Mouse (Mus musculus) frontal cortex, postnatal 25 days (tissue): ENCODE measurements at regions not wholly inside any gene's neighbourhood (a gene's known extent, or its start where the extent isn't known, plus 50 kb on each side); places are given as distances from the start of the nearest gene placed in this dataset.

Experiments
- DNase-seq, 2 experiments: peaks; one replicate each; pipeline ENCODE4 v3.0.0; 2022; ENCODE audit warnings: low spot score in 2 of 2

- DNase-seq, result no peak
These were observed 202.2 kb downstream of the Sipa1l2 start for GRCm38 (mm10) chr8:125367374-125367773.

- DNase-seq, result peak in 1 of 2 experiments; percentile 20
These were observed 204.6 kb downstream of the Sipa1l2 start for GRCm38 (mm10) chr8:125365004-125365403.

DNA sequence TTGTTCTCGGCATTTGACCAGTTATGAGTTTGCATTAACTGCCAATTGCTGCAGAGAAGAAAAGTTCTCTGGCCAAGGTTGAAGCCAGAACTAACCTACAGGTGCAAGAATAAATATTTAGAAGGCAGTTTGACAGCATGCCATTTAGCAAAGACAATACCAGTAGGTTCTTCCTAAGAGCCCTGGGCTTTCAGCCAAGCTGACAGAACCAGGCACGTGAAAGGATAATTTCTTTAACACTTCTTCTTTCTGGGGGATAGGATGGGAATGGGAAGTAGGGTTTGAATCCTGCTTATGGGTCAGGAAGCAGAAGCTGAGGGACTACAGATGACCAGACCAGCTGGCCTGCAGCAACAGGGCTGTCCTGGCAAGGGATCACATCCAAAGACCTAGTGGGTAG lies 210.2 kb downstream of the Sipa1l2 start:
- no peak for DNase-seq

DNA sequence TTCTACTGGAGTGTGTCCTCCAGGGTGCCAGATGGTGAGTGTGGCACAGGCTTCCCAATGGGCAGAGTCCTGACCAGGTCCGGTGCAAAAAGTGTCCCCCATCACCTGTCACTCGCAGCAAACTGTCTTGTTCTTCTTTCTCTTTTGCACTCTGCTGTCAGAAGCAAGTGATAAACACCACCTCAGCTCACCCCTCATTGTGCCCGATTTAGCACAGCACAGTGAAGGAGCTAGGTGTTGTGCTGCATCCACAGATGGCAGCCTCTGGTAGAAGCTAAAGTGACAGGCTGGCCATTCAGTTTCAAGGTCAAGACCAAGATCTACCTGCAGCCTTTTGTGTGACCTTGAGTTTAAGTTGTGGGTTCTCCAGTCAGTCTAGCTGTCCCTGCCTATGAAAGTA lies 211.8 kb downstream of the Sipa1l2 start:
- no peak for DNase-seq

GRCm38 (mm10) chr8:125355059-125355509 lies 214.5 kb downstream of the Sipa1l2 start:
- no peak for DNase-seq

GRCm38 (mm10) chr8:125352276-125352675 lies 217.3 kb downstream of the Sipa1l2 start:
- no peak for DNase-seq

- no peak for DNase-seq
These were observed 218.0 kb downstream of the Sipa1l2 start for GRCm38 (mm10) chr8:125351486-125352032.

- no peak for DNase-seq
These were observed 220.2 kb downstream of the Sipa1l2 start for GRCm38 (mm10) chr8:125349290-125350025.

DNA sequence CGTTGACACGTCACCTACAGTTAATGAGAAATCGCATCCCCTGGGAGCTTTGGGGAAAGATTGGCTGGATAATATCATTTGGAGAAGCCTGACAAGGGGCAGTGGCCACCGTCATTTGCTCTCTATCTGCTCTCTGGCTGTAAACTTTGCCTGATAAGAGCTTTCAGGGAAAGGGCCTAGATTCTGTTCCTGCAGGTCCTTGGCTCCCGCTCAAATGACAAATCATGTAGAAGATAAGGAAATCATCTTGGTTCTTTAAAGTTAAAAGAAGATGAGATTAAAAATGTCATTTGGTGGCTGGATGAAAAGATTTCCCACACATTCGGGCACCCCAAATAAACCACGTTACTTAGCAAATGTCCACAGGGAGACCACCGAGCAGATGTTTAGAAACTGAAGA lies 223.4 kb downstream of the Sipa1l2 start:
- no peak for DNase-seq

DNA sequence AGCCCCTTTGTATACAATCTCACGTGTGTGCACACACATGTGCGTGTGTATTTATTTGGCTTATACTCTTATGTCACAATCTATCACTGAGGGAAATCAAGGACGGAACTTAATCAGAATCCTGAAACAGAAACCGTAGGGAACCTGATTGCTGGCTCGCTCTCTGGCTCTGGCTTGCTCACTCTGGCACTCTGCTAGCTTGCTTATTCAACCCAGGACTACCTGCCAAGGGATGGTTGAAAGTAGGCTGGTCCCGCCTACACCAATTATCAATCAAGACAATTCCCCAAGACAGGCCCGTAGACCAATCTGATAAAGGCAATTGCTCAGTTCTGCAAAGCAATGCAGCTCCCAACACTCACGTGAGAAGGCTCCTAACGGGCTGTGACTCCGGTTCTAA lies 224.0 kb downstream of the Sipa1l2 start:
- no peak for DNase-seq

GRCm38 (mm10) chr8:125343867-125344266 lies 225.7 kb downstream of the Sipa1l2 start:
- no peak for DNase-seq

- DNase-seq, result no peak
These were observed 227.1 kb downstream of the Sipa1l2 start for GRCm38 (mm10) chr8:125342521-125342920.

GRCm38 (mm10) chr8:125341606-125342005 lies 228.0 kb downstream of the Sipa1l2 start:
- DNase-seq, result no peak

GRCm38 (mm10) chr8:125338222-125338621 lies 231.4 kb downstream of the Sipa1l2 start:
- no peak for DNase-seq

GRCm38 (mm10) chr8:125337444-125338077 lies 232.0 kb downstream of the Sipa1l2 start:
- DNase-seq, result no peak

- DNase-seq, result no peak
These were observed 232.8 kb downstream of the Sipa1l2 start for GRCm38 (mm10) chr8:125336799-125337198.

DNA sequence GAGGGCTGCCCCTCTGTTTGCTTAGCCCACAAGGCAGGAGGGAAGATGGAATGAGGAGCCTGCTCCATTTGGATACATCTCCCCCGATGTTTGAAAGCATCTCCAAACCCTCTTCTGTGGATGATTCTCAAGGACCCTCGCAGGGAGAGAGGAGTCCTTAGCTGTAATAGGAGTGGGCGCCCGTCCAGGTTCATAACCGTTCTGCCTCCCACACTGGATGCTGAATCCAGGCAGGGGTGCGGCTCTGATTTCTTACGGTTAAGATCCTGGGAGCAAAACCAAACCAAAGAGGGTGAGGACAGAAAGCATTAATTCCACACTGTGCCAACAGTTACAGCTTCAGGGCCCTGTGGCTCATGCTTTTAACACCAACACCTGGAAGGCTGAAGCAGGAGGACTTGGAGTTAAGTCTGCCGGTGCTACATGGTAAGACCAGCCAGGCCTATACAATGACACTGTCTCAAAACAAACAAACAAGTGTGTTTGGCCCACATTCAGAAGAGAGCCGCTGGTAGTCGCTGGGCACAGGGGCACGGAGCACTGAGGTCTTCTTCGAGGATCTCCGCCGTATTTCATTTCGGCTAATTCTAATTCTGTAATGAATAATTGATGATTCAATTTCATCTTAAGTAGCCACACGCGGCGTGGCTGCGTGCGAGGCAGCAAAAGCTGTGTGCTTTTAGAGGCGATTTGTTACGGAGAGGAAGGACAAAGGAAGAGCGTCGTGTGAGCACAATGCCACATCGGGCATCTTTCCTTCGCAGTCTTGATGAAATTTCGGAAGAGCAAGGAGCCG lies 233.8 kb downstream of the Sipa1l2 start:
- DNase-seq, result no peak

DNA sequence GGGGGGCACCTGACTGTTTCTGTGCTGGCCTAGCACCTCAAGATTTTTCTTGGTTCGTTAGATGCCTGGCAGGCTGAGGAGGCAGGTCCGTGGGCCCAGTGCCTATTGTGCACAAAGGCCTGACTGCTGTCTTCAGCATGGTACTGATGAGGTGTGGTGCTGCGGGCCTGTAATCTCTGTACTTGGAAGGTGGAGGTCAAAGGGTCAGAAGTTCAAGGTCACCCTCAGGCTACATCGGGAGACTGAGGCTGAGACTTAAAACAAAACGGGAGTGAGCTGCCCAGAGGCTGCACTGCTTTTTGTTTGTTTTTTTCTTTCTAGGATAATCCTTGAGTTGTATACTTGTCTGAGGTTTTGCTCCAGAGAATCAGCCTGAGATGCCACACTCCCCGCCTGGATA lies 234.4 kb downstream of the Sipa1l2 start:
- no peak for DNase-seq

DNA sequence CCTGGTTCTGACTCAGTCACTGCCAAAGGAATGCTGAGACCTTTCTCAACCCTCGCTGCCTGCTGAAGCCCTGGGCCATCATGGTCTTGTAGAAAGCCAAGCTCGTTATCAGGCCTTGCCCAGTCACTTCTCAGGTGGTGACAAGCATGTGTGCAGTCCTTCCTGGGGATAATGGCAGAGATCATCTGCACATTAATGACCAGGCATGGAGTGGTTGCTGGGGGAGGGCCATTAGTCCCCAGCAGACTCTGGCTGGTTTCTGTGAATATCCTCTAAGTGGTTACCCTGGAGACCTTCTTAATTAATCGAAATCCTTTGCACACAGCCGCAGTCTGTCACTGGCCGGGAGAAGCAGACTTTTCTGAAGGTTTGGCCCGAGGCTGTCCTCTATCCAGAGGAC lies 239.0 kb downstream of the Sipa1l2 start:
- no peak for DNase-seq

DNA sequence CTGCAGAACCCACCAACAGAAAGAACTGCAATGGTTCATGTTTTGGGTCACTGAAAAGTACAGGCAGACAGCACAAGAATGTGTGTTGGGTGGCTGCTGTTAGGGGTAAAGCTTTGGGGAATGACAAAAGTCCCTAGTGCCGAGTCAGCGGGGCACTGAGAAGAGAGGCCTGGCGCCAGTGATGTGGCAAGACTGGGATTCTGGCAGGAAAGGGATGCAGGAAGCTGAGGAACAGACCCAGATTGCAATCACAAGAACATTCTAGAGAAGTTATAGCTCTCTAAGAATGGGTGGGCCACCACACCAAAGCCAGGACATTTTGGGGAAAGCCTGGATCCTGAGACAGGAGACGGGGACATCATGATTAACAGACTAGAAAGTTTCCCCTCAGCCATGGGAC lies 241.0 kb downstream of the Sipa1l2 start:
- no peak for DNase-seq

DNA sequence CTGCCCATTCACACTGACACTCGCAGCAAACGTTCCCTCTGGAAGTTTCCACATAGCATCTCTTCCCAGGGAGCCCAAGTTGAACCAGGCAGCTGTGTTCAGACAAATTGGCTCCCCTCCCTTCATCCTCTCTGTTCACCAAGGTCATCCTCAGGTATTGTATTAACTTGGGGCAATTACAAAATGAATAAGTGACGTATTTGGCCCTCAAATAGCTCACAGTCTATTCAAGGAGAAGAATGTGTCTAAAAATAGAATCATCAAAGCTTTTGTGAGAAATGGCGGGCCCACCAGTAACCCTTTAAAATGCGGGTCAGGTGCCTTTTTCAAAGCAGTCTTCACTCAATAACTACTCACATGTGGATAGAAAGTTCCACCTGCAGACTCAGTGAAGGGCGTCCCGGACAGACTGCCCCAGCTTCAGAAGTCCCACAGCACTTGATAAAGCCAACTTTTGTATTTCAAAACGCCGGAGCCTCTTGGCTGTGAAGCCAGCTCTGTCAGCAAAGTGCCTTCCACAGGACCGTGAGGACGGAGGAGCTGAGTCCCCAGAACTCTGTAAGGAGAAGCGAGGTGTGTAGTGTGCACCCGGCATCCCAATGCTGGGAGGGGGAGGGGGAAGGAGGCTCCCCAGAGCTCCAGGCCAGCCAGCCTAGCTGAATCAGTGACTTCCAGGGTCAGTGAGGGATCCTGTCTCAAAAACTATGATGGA lies 241.9 kb downstream of the Sipa1l2 start:
- no peak for DNase-seq

GRCm38 (mm10) chr8:125327006-125327405 lies 242.6 kb downstream of the Sipa1l2 start:
- DNase-seq, result no peak
